Mouse (Mus musculus) embryonic facial prominence, embryonic 14.5 days (tissue): Measurements from ENCODE around the gene Hist1h2ak. TPM values are rescaled to one million over a fixed set of nuclear protein-coding genes. Genes with fewer than 3 reads are reported as not detected.
A peak's percentile ranks its signal among the peaks of the same experiment; 100 is the strongest.
"Not testable (repeated sequence)": the region's sequence is repeated elsewhere in the genome, so short reads cannot be mapped to it uniquely, and the experiment has no call there.

Experiments used
- ATAC-seq: fragments of 200-750 bp; cut with Nextera tagmentation; 2 replicates; pipeline ENCODE4 v1.8.0; 2017; ENCODE audit warnings: low read depth, moderate number of reproducible peaks, moderate TSS enrichment
- DNase-seq: peaks from one replicate; pipeline ENCODE4 v3.0.0-alpha.2; 2015; ENCODE audit warnings: low spot score
- H3K27ac ChIP-seq: fragments of 300-500 bp; sonication (generic); replicated peaks from 2 replicates; pipeline ENCODE4 v1.5.1; 2014; ENCODE audit warnings: low read depth, mild to moderate bottlenecking, low read length, moderate library complexity
- H3K27me3 ChIP-seq: fragments of 300-500 bp; sonication (generic); replicated peaks from 2 replicates; pipeline ENCODE4 v1.6.1; 2014; ENCODE audit warnings: low read length; ENCODE audit not compliant: control insufficient read depth, insufficient read depth
- H3K36me3 ChIP-seq: fragments of 300-500 bp; sonication (generic); 2 replicates; pipeline ENCODE4 v1.6.1; 2014; ENCODE audit warnings: low read length, mixed read lengths; ENCODE audit not compliant: control insufficient read depth, insufficient read depth
- H3K4me1 ChIP-seq: fragments of 300-500 bp; sonication (generic); 2 replicates; pipeline ENCODE4 v1.6.1; 2014; ENCODE audit warnings: antibody characterized with exemption, low read length; ENCODE audit not compliant: control insufficient read depth, insufficient read depth
- H3K4me2 ChIP-seq: fragments of 300-500 bp; sonication (generic); 2 replicates; pipeline ENCODE4 v1.6.1; 2014; ENCODE audit warnings: low read depth, mild to moderate bottlenecking, low read length, moderate library complexity, mixed read lengths
- H3K4me3 ChIP-seq: fragments of 300-500 bp; sonication (generic); 2 replicates; pipeline ENCODE4 v1.5.1; 2014; ENCODE audit warnings: low read depth, mild to moderate bottlenecking, low read length
- H3K9ac ChIP-seq: fragments of 300-500 bp; sonication (generic); 2 replicates; pipeline ENCODE4 v1.6.1; 2014; ENCODE audit warnings: low read depth, mild to moderate bottlenecking, low read length, moderate library complexity, mixed read lengths
- H3K9me3 ChIP-seq: fragments of 300-500 bp; sonication (generic); 2 replicates; pipeline ENCODE4 v1.6.1; 2016; ENCODE audit warnings: low read length; ENCODE audit not compliant: control insufficient read depth
- WGBS: fragments of 180-500 bp; shearing (Covaris S2); extraction: QIAGEN DNeasy Blood & Tissue Kit; methylation state at CpG from one replicate; pipeline ENCODE4 v1.1.7; 2014; 5-methylcytosine and 5-hydroxymethylcytosine counted together
- polyA plus RNA-seq: library from polyadenylated mRNA; unstranded; fragments of >200 nt; fragmentation: Nextera tagmentation; extraction: Ambion mirVana; gene quantifications from 2 replicates; pipeline ENCODE4 v1.2.1, GENCODE M21; 2014

Gene Hist1h2ak
- polyA plus RNA-seq, 1 experiment from 2014 or later, result 5.5 TPM

DNA sequence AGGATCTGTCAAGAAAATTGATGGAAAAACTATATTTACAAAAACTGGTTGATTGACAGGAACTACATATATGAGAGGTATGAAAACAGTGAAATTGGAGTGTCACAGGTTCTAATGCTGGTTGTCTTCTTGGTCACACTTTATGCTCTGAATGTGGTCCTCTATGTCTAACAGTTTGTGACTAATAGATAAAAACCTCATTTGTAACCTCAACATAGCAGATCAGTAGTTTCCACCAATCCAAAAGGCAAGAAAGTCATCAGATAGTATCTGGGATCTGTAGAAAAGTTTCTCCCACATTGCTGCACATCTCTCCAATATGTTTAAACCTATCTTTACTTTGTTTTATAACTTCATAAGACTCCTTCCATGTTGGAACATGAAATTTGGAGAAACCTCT is 2.2 kb downstream of the Hist1h2ak start:
- Histone ChIP-seq H3K9me3 (no peaks in the 10 kb centered on the region), H3K4me1 (peaks cover 16% of the 10 kb centered on the region), H3K4me2 (no peak overlapping the region), H3K27ac (peak overlapping the region; percentile 97; the same call in 1 of the 2 replicates), H3K27me3 (no peaks in the 10 kb centered on the region), H3K36me3 (no peaks in the 10 kb centered on the region), H3K4me3 (no peak overlapping the region), H3K9ac (no peak overlapping the region)
- ATAC-seq (no peak), DNase-seq (no peak)

DNA sequence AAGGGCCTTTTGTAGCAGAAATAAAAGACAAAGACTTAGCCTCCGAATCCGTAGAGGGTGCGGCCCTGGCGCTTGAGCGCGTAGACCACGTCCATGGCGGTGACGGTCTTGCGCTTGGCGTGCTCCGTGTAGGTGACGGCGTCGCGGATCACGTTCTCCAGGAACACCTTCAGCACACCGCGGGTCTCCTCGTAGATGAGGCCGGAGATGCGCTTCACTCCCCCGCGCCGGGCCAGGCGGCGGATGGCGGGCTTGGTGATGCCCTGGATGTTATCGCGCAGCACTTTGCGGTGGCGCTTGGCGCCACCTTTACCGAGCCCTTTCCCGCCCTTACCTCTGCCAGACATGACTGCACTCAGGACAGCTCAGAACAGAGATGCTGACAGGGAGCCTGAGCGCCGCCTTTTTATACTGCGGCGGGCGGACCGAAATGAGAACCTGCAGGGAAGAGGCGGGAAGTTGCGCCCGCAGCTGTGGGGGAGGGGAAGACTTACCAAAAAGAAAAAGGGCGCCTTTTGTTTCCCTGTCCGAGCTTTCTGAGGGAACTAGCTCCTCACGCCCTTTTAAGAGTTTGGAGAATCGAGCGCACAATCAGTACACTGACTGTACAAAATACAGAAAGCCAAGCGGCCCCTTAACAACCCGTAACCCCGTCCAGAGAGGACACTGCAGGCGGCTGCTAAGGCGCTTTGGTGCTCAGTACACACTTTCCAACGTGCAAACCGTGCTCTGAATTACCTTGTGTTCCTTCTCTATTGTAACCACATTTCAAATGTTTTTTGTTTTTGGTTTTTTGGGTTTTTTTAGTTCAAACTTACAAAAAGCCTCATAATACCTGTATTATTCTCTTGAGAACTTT is 3.2 kb downstream of the Hist1h2ak start, which contains the start of gene Hist1h4k:
Hist1h4k (minus strand) TSS at position 347 of the 859 bp plus-strand sequence.
- H3K4me3 ChIP-seq, result peak within 1 kb of the TSS; percentile 56
- ATAC-seq, result peak; percentile 85
- H3K27ac ChIP-seq, result peak within 1 kb of the TSS; percentile 97
- under 1% methylated on average over 38 of the region's 56 CpGs for WGBS
- not testable (repeated sequence) for H3K9me3 ChIP-seq, H3K27me3 ChIP-seq, H3K36me3 ChIP-seq
- DNase-seq, result peak; percentile 96
- peak within 1 kb of the TSS; percentile 68 for H3K9ac ChIP-seq
- peak within 1 kb of the TSS; percentile 71 for H3K4me2 ChIP-seq
- peaks cover 16% of the 10 kb centered on the region for H3K4me1 ChIP-seq

DNA sequence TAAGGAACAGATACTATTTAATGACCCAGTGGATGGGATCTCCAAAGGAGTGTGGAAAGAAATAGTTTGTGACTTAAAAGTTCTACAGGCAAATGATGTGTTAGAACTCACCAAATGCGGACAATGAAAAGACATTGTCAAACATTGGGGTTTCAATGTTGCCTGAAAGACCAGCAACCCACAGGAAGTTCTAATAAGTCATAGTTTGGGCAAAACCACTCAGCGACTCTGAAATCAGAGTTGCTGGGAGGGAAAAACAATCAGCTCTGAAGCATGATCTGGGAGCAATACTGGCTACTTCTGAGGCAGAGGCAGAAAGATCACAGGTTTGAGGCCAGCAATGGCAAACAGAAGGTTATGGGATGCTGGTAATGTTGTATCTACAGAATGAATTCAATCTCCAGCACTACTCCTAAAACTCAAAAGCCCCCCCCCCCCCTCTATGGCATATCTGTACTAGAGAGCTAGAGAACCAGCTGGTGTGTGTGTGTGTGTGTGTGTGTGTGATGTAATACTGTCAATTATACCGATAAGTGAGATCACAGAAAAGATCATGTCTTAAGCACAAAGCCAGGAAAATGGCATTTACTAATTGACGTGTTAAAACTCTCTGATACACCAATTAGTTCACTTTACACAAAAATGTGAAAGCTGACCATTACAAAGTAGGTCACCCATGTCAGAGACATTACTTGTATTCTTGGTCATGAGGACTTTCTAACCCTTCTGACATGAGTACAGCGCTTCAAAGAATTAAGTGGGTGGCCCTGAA is 4.1 kb downstream of the Hist1h2ak start:
- Histone ChIP-seq H3K27me3 (no peaks in the 10 kb centered on the region), H3K9me3 (no peaks in the 10 kb centered on the region), H3K4me2 (peak overlapping the region; percentile 71), H3K4me3 (peak overlapping the region; percentile 56), H3K4me1 (peaks cover 16% of the 10 kb centered on the region), H3K9ac (peak overlapping the region; percentile 68), H3K27ac (peak overlapping the region; percentile 97), H3K36me3 (no peaks in the 10 kb centered on the region)
- 5% methylated on average over 5 of the region's 5 CpGs for WGBS
- ATAC-seq, result no peak
- DNase-seq, result no peak

DNA sequence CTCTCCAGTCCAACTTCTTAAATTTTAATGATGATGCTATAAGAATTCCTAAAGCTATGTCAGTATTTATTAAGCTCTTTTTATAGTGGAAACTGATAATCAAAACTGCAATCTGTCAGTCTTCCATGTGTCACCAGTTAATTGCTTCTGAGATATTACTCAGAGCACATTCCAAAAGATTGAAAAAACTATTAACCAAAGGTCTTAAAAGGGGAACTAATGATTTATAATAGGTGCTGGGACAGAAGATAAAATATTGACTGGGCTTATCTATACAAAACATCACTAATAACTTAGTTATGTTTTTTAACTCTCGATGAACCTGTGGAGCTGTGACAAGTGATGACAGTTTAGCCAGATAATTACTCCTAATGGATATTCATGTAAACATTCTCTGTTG is 8.6 kb downstream of the Hist1h2ak start:
- DNase-seq (no peak), ATAC-seq (no peak)
- Histone ChIP-seq H3K4me2 (no peak overlapping the region), H3K9ac (no peak overlapping the region), H3K9me3 (no peaks in the 10 kb centered on the region), H3K27ac (no peak overlapping the region), H3K4me3 (no peak overlapping the region), H3K27me3 (no peaks in the 10 kb centered on the region), H3K36me3 (no peaks in the 10 kb centered on the region), H3K4me1 (peaks cover 9% of the 10 kb centered on the region)
- 87% methylated on average over 1 of the region's 1 CpGs for WGBS

DNA sequence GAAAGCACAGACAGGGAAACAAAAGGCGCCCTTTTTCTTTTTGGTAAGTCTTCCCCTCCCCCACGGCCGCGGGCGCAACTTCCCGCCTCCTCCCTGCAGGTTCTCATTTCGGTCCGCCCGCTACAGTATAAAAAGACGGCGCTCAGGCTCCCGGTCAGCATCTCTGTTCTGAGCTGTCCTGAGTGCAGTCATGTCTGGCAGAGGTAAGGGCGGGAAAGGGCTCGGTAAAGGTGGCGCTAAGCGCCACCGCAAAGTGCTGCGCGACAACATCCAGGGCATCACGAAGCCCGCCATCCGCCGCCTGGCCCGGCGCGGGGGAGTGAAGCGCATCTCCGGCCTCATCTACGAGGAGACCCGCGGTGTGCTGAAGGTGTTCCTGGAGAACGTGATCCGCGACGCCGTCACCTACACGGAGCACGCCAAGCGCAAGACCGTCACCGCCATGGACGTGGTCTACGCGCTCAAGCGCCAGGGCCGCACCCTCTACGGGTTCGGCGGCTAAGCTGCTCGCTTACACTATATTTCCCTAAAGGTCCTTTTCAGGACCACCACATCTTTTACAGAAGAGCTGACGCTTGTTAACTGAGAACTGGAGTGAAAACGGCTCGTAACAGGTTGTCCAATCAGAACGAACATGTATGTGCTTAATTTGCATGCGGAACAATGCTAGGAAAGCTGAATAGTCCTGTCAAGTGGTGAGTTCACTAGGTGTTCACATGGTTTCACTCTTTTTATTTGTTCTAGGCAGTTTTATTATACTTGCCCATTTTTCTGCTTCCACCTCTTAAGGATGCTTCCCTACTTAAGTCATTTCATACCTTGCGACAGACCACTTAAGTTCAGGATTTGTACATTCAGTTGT is 18.5 kb downstream of the Hist1h2ak start, which contains the start of gene Hist1h4j:
Hist1h4j (plus strand) TSS at position 159 of the 862 bp plus-strand sequence.
- ATAC-seq (peak; percentile 91), DNase-seq (peak; percentile 94)
- not testable (repeated sequence) for H3K36me3 ChIP-seq, H3K27me3 ChIP-seq, H3K9me3 ChIP-seq, H3K4me1 ChIP-seq
- H3K27ac ChIP-seq, result peak within 1 kb of the TSS; percentile 92
- H3K4me2 ChIP-seq, result peak within 1 kb of the TSS; percentile 65
- under 1% methylated on average over 37 of the region's 56 CpGs for WGBS
- peak within 1 kb of the TSS; percentile 55 for H3K4me3 ChIP-seq
- peak within 1 kb of the TSS; percentile 66 for H3K9ac ChIP-seq

DNA sequence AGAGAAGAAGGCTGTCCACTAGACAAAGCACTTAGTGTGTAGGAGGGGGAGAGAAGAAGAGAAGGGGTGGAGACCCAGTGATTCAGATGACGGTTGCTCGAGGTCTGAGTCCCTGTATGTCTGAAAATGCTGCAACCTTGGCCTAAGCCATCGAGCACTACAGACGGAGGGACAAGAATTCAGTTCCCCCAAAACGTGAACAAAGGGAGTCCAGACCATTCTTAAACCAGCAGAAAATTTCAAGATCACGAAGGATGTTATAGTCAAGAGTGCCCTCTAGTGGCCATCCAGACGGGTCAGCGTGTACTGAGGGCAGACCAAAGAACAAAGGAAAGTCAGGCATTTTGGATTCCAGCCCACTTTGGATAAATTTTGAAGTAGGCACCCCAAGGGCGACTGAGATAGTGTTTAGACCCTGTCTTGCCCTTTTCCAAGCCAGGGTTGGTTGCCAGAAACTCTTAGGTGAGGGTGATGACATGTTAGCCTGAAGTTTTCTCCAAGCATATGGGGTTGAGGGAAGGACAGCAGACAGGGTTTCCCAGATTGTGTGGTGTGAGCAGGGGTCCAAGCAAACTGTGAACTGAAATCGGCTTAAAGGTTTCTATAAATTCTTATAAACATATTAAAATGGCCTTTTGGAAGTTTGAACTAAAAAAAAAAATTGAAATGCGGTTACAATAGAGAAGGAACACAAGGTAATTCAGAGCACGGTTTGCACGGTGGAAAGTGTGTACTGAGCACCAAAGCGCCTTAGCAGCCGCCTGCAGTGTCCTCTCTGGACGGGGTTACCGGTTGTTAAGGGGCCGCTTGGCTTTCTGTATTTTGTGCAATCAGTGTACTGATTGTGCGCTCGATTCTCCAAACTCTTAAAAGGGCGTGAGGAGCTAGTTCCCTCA is 19.4 kb downstream of the Hist1h2ak start:
- Histone ChIP-seq H3K9me3 (no peaks in the 10 kb centered on the region), H3K36me3 (no peaks in the 10 kb centered on the region), H3K27me3 (no peaks in the 10 kb centered on the region), H3K9ac (peak overlapping the region; percentile 66), H3K4me2 (peak overlapping the region; percentile 65), H3K4me3 (peak overlapping the region; percentile 55), H3K4me1 (peaks cover 8% of the 10 kb centered on the region; the same call in 1 of the 2 replicates), H3K27ac (peak overlapping the region; percentile 92)
- DNase-seq (peak; percentile 96), ATAC-seq (peak; percentile 84)
- WGBS, result under 1% methylated on average over 21 of the region's 21 CpGs

DNA sequence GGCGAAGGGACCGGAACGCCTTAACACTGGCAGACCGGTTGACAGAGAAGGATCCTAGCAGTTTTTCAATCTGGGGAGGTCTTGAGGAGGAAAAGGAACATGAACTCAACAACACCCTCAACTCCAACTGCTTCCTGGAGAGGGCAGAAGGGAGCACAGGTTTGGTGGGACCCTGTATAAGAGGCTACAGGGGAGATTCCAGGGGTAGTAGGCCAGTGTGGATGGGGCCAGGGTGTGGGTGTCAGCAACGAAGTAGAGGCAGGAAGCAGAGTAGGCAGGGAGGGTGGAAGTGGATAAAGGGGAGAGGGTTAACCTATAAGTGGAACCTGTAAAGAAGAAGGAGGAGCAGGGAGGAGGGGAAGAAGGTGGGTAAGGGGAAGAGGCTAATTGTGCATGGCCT is 20.2 kb downstream of the Hist1h2ak start:
- no peaks in the 10 kb centered on the region for H3K27me3 ChIP-seq
- ATAC-seq (no peak), DNase-seq (no peak)
- no peak overlapping the region for H3K4me3 ChIP-seq
- H3K9me3 ChIP-seq, result no peaks in the 10 kb centered on the region
- peaks cover 8% of the 10 kb centered on the region; the same call in 1 of the 2 replicates for H3K4me1 ChIP-seq
- peak overlapping the region; percentile 92 for H3K27ac ChIP-seq
- H3K36me3 ChIP-seq, result no peaks in the 10 kb centered on the region
- 0 out of 2 replicates have a peak overlapping the region, but pooled peaks have one; percentile 66 for H3K9ac ChIP-seq
- peak overlapping the region; percentile 65; the same call in 1 of the 2 replicates for H3K4me2 ChIP-seq
- 73% methylated on average over 5 of the region's 5 CpGs for WGBS
